Mouse (Mus musculus): ENCODE data around the gene Draxin. TPM values are rescaled to one million over a fixed set of nuclear protein-coding genes. Genes with fewer than 3 reads are reported as not detected.
A peak's percentile ranks its signal among the peaks of the same experiment; 100 is the strongest.

Gene Draxin
- total RNA-seq, 2 experiments from 2014 or later = 0.42 TPM; not detected in 1

GRCm38 (mm10) chr4:148087091-148087906 lies 43.2 kb downstream of the Draxin start:
- peak; percentile 4; the same call in 1 of the 2 replicates for ATAC-seq (replicated peaks; ENCODE audit: low FRiP score, poor library complexity, severe bottlenecking)

- ATAC-seq (replicated peaks; ENCODE audit: low FRiP score, poor library complexity, severe bottlenecking) = no peak
Measured at GRCm38 (mm10) chr4:148085907-148086305, 44.6 kb downstream of the Draxin start.

GRCm38 (mm10) chr4:148085131-148085906 lies 45.2 kb downstream of the Draxin start:
- no peak for ATAC-seq (replicated peaks; ENCODE audit: low FRiP score, poor library complexity, severe bottlenecking)

GRCm38 (mm10) chr4:148084261-148084714 lies 46.2 kb downstream of the Draxin start:
- no peak for ATAC-seq (replicated peaks; ENCODE audit: low FRiP score, poor library complexity, severe bottlenecking)

- ATAC-seq (replicated peaks; ENCODE audit: low FRiP score, poor library complexity, severe bottlenecking) = no peak
Measured at GRCm38 (mm10) chr4:148083176-148083899, 47.2 kb downstream of the Draxin start.

- ATAC-seq (replicated peaks; ENCODE audit: low FRiP score, poor library complexity, severe bottlenecking) = peak; percentile 64
Measured at GRCm38 (mm10) chr4:148082257-148083044, 48.0 kb downstream of the Draxin start.

- no peak for ATAC-seq (replicated peaks; ENCODE audit: low FRiP score, poor library complexity, severe bottlenecking)
Measured at GRCm38 (mm10) chr4:148081201-148081600, 49.3 kb downstream of the Draxin start.

GRCm38 (mm10) chr4:148080597-148080973 lies 49.9 kb downstream of the Draxin start:
- no peak for ATAC-seq (replicated peaks; ENCODE audit: low FRiP score, poor library complexity, severe bottlenecking)

GRCm38 (mm10) chr4:148079944-148080596 lies 50.4 kb downstream of the Draxin start:
- ATAC-seq (replicated peaks; ENCODE audit: low FRiP score, poor library complexity, severe bottlenecking) = no peak

- no peak for ATAC-seq (replicated peaks; ENCODE audit: low FRiP score, poor library complexity, severe bottlenecking)
Measured at GRCm38 (mm10) chr4:148079212-148079611, 51.3 kb downstream of the Draxin start.

- ATAC-seq (replicated peaks; ENCODE audit: low FRiP score, poor library complexity, severe bottlenecking) = no peak
Measured at GRCm38 (mm10) chr4:148075881-148076280, 54.6 kb downstream of the Draxin start.

- peak; percentile 75 for ATAC-seq (replicated peaks; ENCODE audit: low FRiP score, poor library complexity, severe bottlenecking)
Measured at GRCm38 (mm10) chr4:148075259-148075658, 55.2 kb downstream of the Draxin start.

GRCm38 (mm10) chr4:148074521-148075189 lies 55.8 kb downstream of the Draxin start:
- no peak for ATAC-seq (replicated peaks; ENCODE audit: low FRiP score, poor library complexity, severe bottlenecking)

- ATAC-seq (replicated peaks; ENCODE audit: low FRiP score, poor library complexity, severe bottlenecking) = no peak
Measured at GRCm38 (mm10) chr4:148071508-148071907, 59.0 kb downstream of the Draxin start.

- ATAC-seq (replicated peaks; ENCODE audit: low FRiP score, poor library complexity, severe bottlenecking) = no peak
Measured at GRCm38 (mm10) chr4:148069602-148070218, 60.8 kb downstream of the Draxin start.

GRCm38 (mm10) chr4:148067346-148067745 lies 63.2 kb downstream of the Draxin start:
- no peak for ATAC-seq (replicated peaks; ENCODE audit: low FRiP score, poor library complexity, severe bottlenecking)

GRCm38 (mm10) chr4:148066401-148066744 lies 64.1 kb downstream of the Draxin start:
- no peak for ATAC-seq (replicated peaks; ENCODE audit: low FRiP score, poor library complexity, severe bottlenecking)
